Mouse (Mus musculus): ENCODE measurements at regions not wholly inside any gene's neighbourhood (a gene's known extent, or its start where the extent isn't known, plus 50 kb on each side); places are given as distances from the start of the nearest gene placed in this dataset.

GRCm38 (mm10) chr4:150715051-150715450 is 63.1 kb upstream of the Slc45a1 start:
- Histone ChIP-seq H3K36me3 (ENCODE audit: control insufficient read depth in 1 of 2, insufficient read depth in 2 of 2, low read length in 2 of 2) (no peaks in the 10 kb centered on the region), H3K9me3 (replicated peaks; ENCODE audit: insufficient read depth, low read length) (no peaks in the 10 kb centered on the region), H3K9ac (ENCODE audit: control insufficient read depth, low read depth, low read length, poor library complexity, severe bottlenecking) (no peak overlapping the region), H3K27me3 (ENCODE audit: control insufficient read depth in 1 of 2, insufficient read depth in 2 of 2, low read length in 2 of 2) (no peaks in the 10 kb centered on the region), H3K4me3 (ENCODE audit: control insufficient read depth in 1 of 2, insufficient read depth in 1 of 2, low read depth in 2 of 2, low read length in 2 of 2) (no peak overlapping the region), H3K27ac (ENCODE audit: control insufficient read depth, low read depth, low read length) (no peak overlapping the region), H3K79me2 (ENCODE audit: control insufficient read depth, insufficient read depth, low read length, poor library complexity) (no peaks in the 10 kb centered on the region), H3K4me1 (ENCODE audit: control insufficient read depth in 1 of 2, insufficient read depth in 2 of 2, low read length in 2 of 2) (no peaks in the 10 kb centered on the region)
- TF ChIP-seq RCOR1 (IDR thresholded peaks at IDR 0.05; ENCODE audit: low read depth, low read length) (no peak), MYC (IDR thresholded peaks at IDR 0.05; ENCODE audit: low read depth, low read length) (no peak), SIN3A (IDR thresholded peaks at IDR 0.05; ENCODE audit: low read length) (no peak), UBTF (IDR thresholded peaks at IDR 0.05; ENCODE audit: borderline replicate concordance, insufficient read depth, low read depth, low read length) (no peak), MAZ (IDR thresholded peaks at IDR 0.05; ENCODE audit: low read depth, low read length) (no peak), RAD21 (IDR thresholded peaks at IDR 0.05; ENCODE audit: low read depth, low read length) (no peak), MAFK (IDR thresholded peaks at IDR 0.05; ENCODE audit: borderline replicate concordance, low read depth, low read length) (no peak), NRF1 (IDR thresholded peaks at IDR 0.05; ENCODE audit: insufficient read depth, low read depth, low read length, poor library complexity, severe bottlenecking) (no peak), ZNF384 (IDR thresholded peaks at IDR 0.05; ENCODE audit: low read depth, low read length) (no peak), ZKSCAN1 (IDR thresholded peaks at IDR 0.05; ENCODE audit: low read depth, low read length) (no peak)
- DNase-seq (ENCODE audit: low read depth, low spot score) = no peak

GRCm38 (mm10) chr4:150713291-150713690 is 61.3 kb upstream of the Slc45a1 start:
- Histone ChIP-seq H3K79me2 (ENCODE audit: control insufficient read depth, insufficient read depth, low read length, poor library complexity) (no peaks in the 10 kb centered on the region), H3K36me3 (ENCODE audit: control insufficient read depth in 1 of 2, insufficient read depth in 2 of 2, low read length in 2 of 2) (no peaks in the 10 kb centered on the region), H3K4me1 (ENCODE audit: control insufficient read depth in 1 of 2, insufficient read depth in 2 of 2, low read length in 2 of 2) (no peaks in the 10 kb centered on the region), H3K27ac (ENCODE audit: control insufficient read depth, low read depth, low read length) (no peak overlapping the region), H3K27me3 (ENCODE audit: control insufficient read depth in 1 of 2, insufficient read depth in 2 of 2, low read length in 2 of 2) (0 out of 4 replicates have a peak, but pooled peaks cover 0 to 4% of the 10 kb centered on the region in 2 experiments), H3K4me3 (ENCODE audit: control insufficient read depth in 1 of 2, insufficient read depth in 1 of 2, low read depth in 2 of 2, low read length in 2 of 2) (no peak overlapping the region), H3K9ac (ENCODE audit: control insufficient read depth, low read depth, low read length, poor library complexity, severe bottlenecking) (no peak overlapping the region), H3K9me3 (replicated peaks; ENCODE audit: insufficient read depth, low read length) (no peaks in the 10 kb centered on the region)
- no peak for DNase-seq (ENCODE audit: low read depth, low spot score)
- TF ChIP-seq TCF12 (IDR thresholded peaks at IDR 0.05; ENCODE audit: low read depth, low read length) = no peak
- no peak for TF ChIP-seq POLR2AphosphoS5 (IDR thresholded peaks at IDR 0.05; ENCODE audit: borderline replicate concordance, low read depth, low read length)

GRCm38 (mm10) chr4:150712856-150713255 is 60.9 kb upstream of the Slc45a1 start:
- Histone ChIP-seq H3K4me1 (ENCODE audit: control insufficient read depth in 1 of 2, insufficient read depth in 2 of 2, low read length in 2 of 2) (no peaks in the 10 kb centered on the region), H3K9me3 (replicated peaks; ENCODE audit: insufficient read depth, low read length) (no peaks in the 10 kb centered on the region), H3K79me2 (ENCODE audit: control insufficient read depth, insufficient read depth, low read length, poor library complexity) (no peaks in the 10 kb centered on the region), H3K4me3 (ENCODE audit: control insufficient read depth in 1 of 2, insufficient read depth in 1 of 2, low read depth in 2 of 2, low read length in 2 of 2) (no peak overlapping the region), H3K27me3 (ENCODE audit: control insufficient read depth in 1 of 2, insufficient read depth in 2 of 2, low read length in 2 of 2) (0 out of 4 replicates have a peak, but pooled peaks cover 0 to 5% of the 10 kb centered on the region in 2 experiments), H3K36me3 (ENCODE audit: control insufficient read depth in 1 of 2, insufficient read depth in 2 of 2, low read length in 2 of 2) (no peaks in the 10 kb centered on the region), H3K9ac (ENCODE audit: control insufficient read depth, low read depth, low read length, poor library complexity, severe bottlenecking) (no peak overlapping the region), H3K27ac (ENCODE audit: control insufficient read depth, low read depth, low read length) (no peak overlapping the region)
- TF ChIP-seq ZMIZ1 (IDR thresholded peaks at IDR 0.05; ENCODE audit: low read depth, low read length) (no peak), MYC (IDR thresholded peaks at IDR 0.05; ENCODE audit: low read depth, low read length) (no peak), MYB (IDR thresholded peaks at IDR 0.05; ENCODE audit: low read depth, low read length) (no peak), CHD1 (IDR thresholded peaks at IDR 0.05; ENCODE audit: low read depth, low read length) (no peak), UBTF (IDR thresholded peaks at IDR 0.05; ENCODE audit: borderline replicate concordance, insufficient read depth, low read depth, low read length) (no peak), HCFC1 (IDR thresholded peaks at IDR 0.05; ENCODE audit: low read depth, low read length) (no peak), GABPA (IDR thresholded peaks at IDR 0.05; ENCODE audit: low read depth, low read length) (no peak), MAZ (IDR thresholded peaks at IDR 0.05; ENCODE audit: low read depth, low read length) (no peak), RAD21 (IDR thresholded peaks at IDR 0.05; ENCODE audit: low read depth, low read length) (no peak)
- DNase-seq (ENCODE audit: low read depth, low spot score) = no peak
